Mouse (Mus musculus) thymus, adult 2 months (tissue): ENCODE data around the gene Aicda. TPM values are rescaled to one million over a fixed set of nuclear protein-coding genes. Genes with fewer than 3 reads are reported as not detected.
"Not testable (repeated sequence)": the region's sequence is repeated elsewhere in the genome, so short reads cannot be mapped to it uniquely, and the experiment has no call there.

Experiments
- DNase-seq: peaks from one replicate; pipeline ENCODE4 v3.0.0; 2021
- H3K27ac ChIP-seq: fragments of 200-500 bp; 2 replicates; pipeline ENCODE4 v1.5.1; 2012; ENCODE audit warnings: low read length, control low read depth; ENCODE audit not compliant: control insufficient read depth, insufficient read depth
- H3K27me3 ChIP-seq: fragments of 200-500 bp; 2 replicates; pipeline ENCODE4 v1.6.1; 2012; ENCODE audit warnings: mild to moderate bottlenecking, low read length, moderate library complexity, mixed read lengths; ENCODE audit not compliant: control insufficient read depth, insufficient read depth
- H3K36me3 ChIP-seq: fragments of 200-500 bp; 2 replicates; pipeline ENCODE4 v1.6.1; 2012; ENCODE audit warnings: mild to moderate bottlenecking, low read length, moderate library complexity; ENCODE audit not compliant: control insufficient read depth, insufficient read depth
- H3K4me1 ChIP-seq: fragments of 200-500 bp; replicated peaks from 2 replicates; pipeline ENCODE4 v1.6.1; 2012; ENCODE audit warnings: low read length; ENCODE audit not compliant: control insufficient read depth, insufficient read depth
- H3K4me3 ChIP-seq: fragments of 200-500 bp; 2 replicates; pipeline ENCODE4 v1.5.1; 2012; ENCODE audit warnings: mild to moderate bottlenecking, low read length, control low read depth, moderate library complexity; ENCODE audit not compliant: control insufficient read depth, insufficient read depth
- CTCF ChIP-seq: fragments of 200-500 bp; IDR thresholded peaks from 2 replicates; pipeline ENCODE4 v1.5.1; 2012; ENCODE audit warnings: mild to moderate bottlenecking, control low read depth, low read length, moderate library complexity, borderline replicate concordance; ENCODE audit not compliant: control insufficient read depth, poor library complexity, insufficient read depth; ENCODE audit errors: extremely low read depth
- POLR2A ChIP-seq: fragments of 200-500 bp; IDR thresholded peaks from 2 replicates; pipeline ENCODE4 v1.6.1; 2012; ENCODE audit warnings: mild to moderate bottlenecking, low read length, control low read depth, moderate library complexity; ENCODE audit not compliant: control insufficient read depth, poor library complexity, insufficient read depth; ENCODE audit errors: extremely low read depth
- WGBS: fragments of 180-500 bp; shearing (Covaris S2); methylation state at CpG from one replicate; pipeline ENCODE4 v1.1.7; 2018; 5-methylcytosine and 5-hydroxymethylcytosine counted together
- polyA plus RNA-seq: library from polyadenylated mRNA; depleted of rRNA; stranded (reverse); fragments of >200 nt; gene quantifications from 2 replicates; pipeline ENCODE4 v1.2.3, GENCODE M21; 2012; rRNA removed

Gene Aicda
- 0.28 and 0.42 TPM in 2 replicates for polyA plus RNA-seq

GRCm38 (mm10) chr6:122553606-122554005 is at the start of gene Aicda:
Gene Aicda (plus strand): TSS chr6:122553801.
- WGBS, result 71% methylated on average over 9 of the region's 9 CpGs
- TF ChIP-seq POLR2A (no peak), CTCF (no peak)
- H3K4me1 ChIP-seq, result no peaks in the 10 kb centered on the region
- no peak for DNase-seq
- H3K27me3 ChIP-seq, result no peaks in the 10 kb centered on the region
- H3K4me3 ChIP-seq, result no peak within 1 kb of the TSS
- no peak within 1 kb of the TSS for H3K27ac ChIP-seq
- no peaks in the 10 kb centered on the region for H3K36me3 ChIP-seq

- Histone ChIP-seq H3K27ac (no peak overlapping the region), H3K27me3 (no peaks in the 10 kb centered on the region), H3K4me3 (no peak overlapping the region), H3K36me3 (no peaks in the 10 kb centered on the region), H3K4me1 (no peaks in the 10 kb centered on the region)
- WGBS, result 82% methylated on average over 4 of the region's 4 CpGs
- TF ChIP-seq POLR2A (no peak), CTCF (no peak)
- no peak for DNase-seq
These were observed 48.6 kb upstream of the Aicda start for GRCm38 (mm10) chr6:122505041-122505440.

- no peak for DNase-seq
- no peaks in the 10 kb centered on the region for H3K27me3 ChIP-seq
- TF ChIP-seq CTCF (no peak), POLR2A (no peak)
- H3K36me3 ChIP-seq, result no peaks in the 10 kb centered on the region
- H3K4me1 ChIP-seq, result no peaks in the 10 kb centered on the region
- 86% methylated on average over 3 of the region's 3 CpGs for WGBS
- no peak within 1 kb of the TSS for H3K27ac ChIP-seq
- no peak within 1 kb of the TSS for H3K4me3 ChIP-seq
These were observed 48.1 kb upstream of the Aicda start, which contains the start of gene Mfap5 for GRCm38 (mm10) chr6:122505545-122505944. Gene Mfap5 (plus strand): TSS chr6:122505845.

GRCm38 (mm10) chr6:122508494-122508893 is 45.1 kb upstream of the Aicda start:
- H3K36me3 ChIP-seq, result no peaks in the 10 kb centered on the region
- no peaks in the 10 kb centered on the region for H3K27me3 ChIP-seq
- WGBS, result 59% methylated on average over 8 of the region's 8 CpGs
- TF ChIP-seq CTCF (no peak), POLR2A (no peak)
- no peak for DNase-seq
- no peak overlapping the region for H3K27ac ChIP-seq
- no peaks in the 10 kb centered on the region for H3K4me1 ChIP-seq
- H3K4me3 ChIP-seq, result no peak overlapping the region

- no peak for DNase-seq
- no peak overlapping the region for H3K4me3 ChIP-seq
- no peaks in the 10 kb centered on the region for H3K36me3 ChIP-seq
- WGBS, result 76% methylated on average over 12 of the region's 12 CpGs
- TF ChIP-seq POLR2A (no peak), CTCF (no peak)
- no peak overlapping the region for H3K27ac ChIP-seq
- H3K4me1 ChIP-seq, result no peaks in the 10 kb centered on the region
- no peaks in the 10 kb centered on the region for H3K27me3 ChIP-seq
These were observed 40.4 kb upstream of the Aicda start for GRCm38 (mm10) chr6:122512914-122513878.

- H3K36me3 ChIP-seq, result no peaks in the 10 kb centered on the region
- H3K27me3 ChIP-seq, result no peaks in the 10 kb centered on the region
- no peaks in the 10 kb centered on the region for H3K4me1 ChIP-seq
- TF ChIP-seq POLR2A, result no peak
- no peak for TF ChIP-seq CTCF
- no peak for DNase-seq
- H3K4me3 ChIP-seq, result no peak overlapping the region
- H3K27ac ChIP-seq, result no peak overlapping the region
- 86% methylated on average over 3 of the region's 3 CpGs for WGBS
These were observed 39.3 kb upstream of the Aicda start for GRCm38 (mm10) chr6:122514312-122514711.

- DNase-seq, H3K27me3 ChIP-seq, H3K36me3 ChIP-seq, H3K27ac ChIP-seq, H3K4me1 ChIP-seq, H3K4me3 ChIP-seq: not testable (repeated sequence)
- WGBS, result 83% methylated on average over 2 of the region's 2 CpGs
These were observed 37.8 kb upstream of the Aicda start for GRCm38 (mm10) chr6:122515762-122516161.
